Mouse (Mus musculus) right cerebral cortex, postnatal 10 days (tissue): Measurements from ENCODE around the gene Bricd5.

ENCODE experiments used
- DNase-seq, 2 experiments: peaks; one replicate each; pipeline ENCODE4 v3.0.0; 2021; ENCODE audit warnings: low spot score in 2 of 2

Gene Bricd5

GRCm38 (mm10) chr17:24485090-24485860, 11.6 kb downstream of the Bricd5 start:
- peak; percentile 86 to 89 for DNase-seq

GRCm38 (mm10) chr17:24488186-24488661, 14.5 kb downstream of the Bricd5 start, which contains the start of gene Caskin1:
Gene Caskin1, plus strand, starts transcription at chr17:24488601.
- peak; percentile 70 to 78 for DNase-seq

DNA sequence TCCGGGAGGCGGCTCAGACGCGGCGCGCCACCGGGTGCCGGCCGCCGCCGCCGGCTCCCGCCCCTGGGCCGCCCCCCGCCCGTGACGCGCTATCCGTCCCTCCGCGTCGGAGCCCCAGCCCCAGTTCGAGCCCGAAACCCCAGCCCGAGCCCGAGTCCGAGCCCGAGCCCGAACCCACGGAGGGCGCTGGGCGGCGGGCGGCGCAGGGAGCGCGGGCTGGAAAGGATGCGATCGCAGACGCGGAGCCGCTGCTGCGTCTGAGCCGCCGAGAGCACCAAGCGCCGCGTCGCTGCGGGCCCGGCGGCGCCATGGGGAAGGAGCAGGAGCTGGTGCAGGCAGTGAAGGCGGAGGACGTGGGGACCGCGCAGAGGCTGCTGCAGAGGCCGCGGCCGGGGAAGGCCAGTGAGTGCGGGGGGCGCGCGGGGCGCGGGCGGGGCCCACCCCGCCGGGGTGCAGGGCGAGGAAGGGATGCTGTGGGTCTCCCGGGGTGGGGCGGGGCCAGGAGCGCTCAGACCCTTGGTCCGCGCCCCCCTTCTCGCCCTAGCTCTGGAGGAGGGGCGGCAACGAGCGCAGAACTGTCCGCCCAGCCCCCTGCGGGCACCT, 15.1 kb downstream of the Bricd5 start:
- peak; percentile 62 to 67 for DNase-seq

DNA sequence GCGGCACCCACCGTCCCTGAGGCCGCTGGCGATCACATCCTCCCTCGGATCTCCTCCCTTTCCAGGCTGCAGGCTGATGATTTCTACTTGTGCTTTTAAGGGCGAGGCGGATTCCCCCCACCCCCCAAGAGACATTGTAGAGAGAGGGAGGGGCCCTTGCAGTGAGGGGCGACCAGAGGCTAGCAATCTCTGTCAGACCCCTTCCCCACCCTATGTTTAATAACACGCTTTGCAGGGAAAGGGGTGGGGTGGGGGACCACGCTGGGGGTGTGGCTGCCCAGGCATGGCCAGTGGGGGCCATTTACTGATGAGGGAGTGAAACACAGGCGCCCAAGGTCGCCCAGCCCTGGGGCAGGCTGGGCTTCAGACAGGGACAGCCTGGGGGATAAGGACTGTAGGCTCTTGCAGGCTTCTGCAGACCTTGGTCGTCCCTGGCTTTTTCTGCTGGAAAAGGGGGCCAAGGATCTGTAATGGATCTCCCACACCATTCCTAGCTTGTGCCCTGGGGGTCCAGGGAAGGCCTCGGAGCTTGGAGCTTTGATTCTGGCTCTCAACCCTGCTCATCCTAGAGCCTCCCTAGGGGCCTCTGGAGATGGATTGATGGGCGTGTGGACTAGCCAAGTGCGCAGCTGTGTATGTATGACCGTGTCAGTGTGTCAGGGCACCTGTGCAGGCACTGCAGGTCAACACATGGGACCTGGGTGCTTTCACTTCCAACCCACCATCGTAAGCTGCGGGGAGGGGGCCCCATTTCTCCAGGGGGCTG, 15.8 kb downstream of the Bricd5 start:
- no peak for DNase-seq

DNA sequence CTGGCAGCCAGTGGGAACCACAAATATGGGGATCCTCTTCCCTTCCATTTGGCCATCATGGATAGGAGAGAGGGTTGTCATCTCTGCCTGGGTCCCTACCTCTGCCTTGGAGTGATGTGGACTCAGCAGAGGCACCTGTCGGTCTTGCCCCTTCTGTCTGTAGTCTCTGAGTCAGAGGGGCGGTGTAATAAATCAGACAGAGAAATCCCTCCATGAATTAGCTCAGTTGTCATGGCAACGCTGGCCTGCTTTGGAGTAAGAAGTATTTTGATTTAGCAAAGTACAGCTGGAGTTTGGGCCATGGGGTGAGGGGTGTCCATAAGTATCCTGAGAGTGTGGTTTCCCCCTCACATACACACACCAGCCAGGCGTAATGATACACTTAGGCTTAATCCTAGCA, 16.7 kb downstream of the Bricd5 start:
- DNase-seq, result peak; percentile 79 to 80

DNA sequence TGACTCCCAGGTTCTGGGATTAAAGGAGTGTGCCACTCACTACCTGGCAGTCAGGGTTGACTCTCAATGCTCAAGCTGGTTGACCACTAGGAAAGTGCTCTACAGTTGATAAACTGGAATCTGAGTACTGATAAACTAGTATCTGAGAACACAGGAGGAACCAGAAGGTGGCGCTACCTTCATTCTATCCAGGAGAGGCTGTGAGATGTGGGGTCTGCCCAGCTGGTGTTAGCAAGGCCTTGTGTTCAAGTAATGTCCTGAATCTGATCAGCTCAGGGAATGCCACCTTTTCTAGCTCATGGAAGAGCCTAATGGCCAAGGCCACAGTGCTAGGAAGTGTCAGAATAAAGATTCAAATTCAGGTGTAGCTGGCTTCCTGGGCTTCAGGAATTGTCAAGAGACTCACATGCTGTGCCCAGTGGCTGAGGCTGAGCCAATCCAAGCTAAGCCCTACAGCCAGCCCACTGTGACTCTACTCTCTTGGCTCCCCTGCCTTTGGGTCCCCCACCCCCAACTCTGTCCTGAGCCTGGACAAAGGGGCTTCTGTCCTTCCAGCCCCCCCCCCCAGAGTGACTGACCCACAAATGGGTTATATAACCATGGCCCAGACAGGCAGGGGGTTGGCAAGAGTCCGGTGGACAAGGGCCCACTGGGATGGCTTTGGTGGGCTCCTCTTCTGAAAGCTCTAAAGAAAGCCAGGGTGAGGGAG, 21.1 kb downstream of the Bricd5 start:
- DNase-seq, result peak; percentile 80

DNA sequence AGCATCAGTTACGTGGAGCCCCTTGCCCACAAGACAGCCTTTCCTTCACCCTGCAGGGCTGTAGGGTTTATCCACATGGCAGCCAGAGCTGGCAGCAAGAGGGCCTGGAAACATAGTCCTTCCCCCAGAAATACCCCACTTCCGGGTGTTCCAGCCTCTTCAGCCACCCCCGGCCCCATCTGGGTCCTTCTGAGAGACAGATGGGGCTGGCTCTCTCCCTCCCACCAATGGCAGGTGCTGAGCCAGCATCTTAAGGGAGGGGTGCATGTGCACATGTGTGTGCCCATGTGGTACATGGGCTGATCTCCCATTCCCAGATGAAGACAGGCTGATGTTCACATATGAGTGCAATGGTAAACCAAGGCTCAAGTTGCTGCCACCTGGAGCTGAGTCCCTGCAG, 21.8 kb downstream of the Bricd5 start:
- DNase-seq, result peak; percentile 66 to 75

DNA sequence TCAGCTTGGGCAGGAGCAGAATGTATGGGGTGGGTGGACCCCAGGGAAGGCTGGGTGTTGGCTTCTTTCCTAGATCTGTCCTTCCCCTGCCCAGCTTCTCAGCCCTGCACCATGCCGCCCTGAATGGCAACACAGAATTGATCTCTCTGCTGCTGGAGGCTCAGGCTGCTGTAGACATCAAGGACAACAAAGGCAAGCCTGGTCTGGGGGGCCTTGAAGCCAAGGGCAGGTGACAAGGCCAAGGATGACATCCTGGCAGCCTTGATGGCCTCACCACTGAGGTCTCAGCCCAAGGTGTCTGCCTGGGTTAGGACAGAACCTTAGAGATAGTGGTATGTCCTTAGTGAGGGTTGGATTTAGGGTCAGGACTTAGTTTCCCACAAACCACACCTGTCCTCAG, 22.3 kb downstream of the Bricd5 start:
- no peak for DNase-seq

DNA sequence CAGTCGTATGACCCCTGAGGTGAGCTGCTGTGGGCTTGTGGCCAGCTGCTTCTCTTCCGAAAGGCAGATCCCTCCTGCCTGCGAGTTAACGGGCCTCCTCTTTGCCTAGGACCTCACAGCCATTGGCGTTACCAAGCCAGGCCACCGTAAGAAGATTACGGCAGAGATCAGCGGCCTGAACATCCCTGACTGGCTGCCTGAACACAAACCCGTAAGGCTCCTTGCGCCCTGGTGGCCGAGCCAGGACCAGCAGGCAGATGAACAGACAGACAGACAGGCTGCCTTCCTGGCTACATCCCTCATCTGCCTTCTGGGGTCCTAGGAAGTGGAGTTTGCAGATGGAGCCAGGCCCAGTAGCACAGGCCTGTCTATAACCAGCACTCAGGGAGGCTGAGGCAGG, 28.5 kb downstream of the Bricd5 start:
- peak in 1 of 2 experiments; percentile 29 for DNase-seq

DNA sequence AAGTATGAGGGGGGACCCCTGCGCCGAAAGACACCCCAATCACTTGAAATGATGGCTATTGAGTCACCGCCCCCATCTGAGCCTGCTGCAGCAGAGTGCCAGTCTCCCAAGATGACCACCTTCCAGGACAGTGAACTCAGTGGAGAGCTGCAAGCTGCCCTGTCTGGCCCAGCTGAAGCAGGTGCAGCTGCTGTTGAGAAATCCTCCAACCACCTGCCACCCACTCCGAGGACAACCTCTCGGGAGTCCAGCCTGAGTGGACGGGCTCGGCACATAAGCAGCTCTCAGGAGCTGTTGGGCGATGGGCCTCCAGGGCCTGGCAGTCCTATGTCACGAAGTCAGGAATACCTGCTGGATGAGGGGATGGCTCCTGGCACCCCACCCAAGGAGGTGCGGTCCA, 30.4 kb downstream of the Bricd5 start:
- no peak for DNase-seq

- peak in 1 of 2 experiments; percentile 31 for DNase-seq
Measured at GRCm38 (mm10) chr17:24505286-24505955, 31.7 kb downstream of the Bricd5 start.

DNA sequence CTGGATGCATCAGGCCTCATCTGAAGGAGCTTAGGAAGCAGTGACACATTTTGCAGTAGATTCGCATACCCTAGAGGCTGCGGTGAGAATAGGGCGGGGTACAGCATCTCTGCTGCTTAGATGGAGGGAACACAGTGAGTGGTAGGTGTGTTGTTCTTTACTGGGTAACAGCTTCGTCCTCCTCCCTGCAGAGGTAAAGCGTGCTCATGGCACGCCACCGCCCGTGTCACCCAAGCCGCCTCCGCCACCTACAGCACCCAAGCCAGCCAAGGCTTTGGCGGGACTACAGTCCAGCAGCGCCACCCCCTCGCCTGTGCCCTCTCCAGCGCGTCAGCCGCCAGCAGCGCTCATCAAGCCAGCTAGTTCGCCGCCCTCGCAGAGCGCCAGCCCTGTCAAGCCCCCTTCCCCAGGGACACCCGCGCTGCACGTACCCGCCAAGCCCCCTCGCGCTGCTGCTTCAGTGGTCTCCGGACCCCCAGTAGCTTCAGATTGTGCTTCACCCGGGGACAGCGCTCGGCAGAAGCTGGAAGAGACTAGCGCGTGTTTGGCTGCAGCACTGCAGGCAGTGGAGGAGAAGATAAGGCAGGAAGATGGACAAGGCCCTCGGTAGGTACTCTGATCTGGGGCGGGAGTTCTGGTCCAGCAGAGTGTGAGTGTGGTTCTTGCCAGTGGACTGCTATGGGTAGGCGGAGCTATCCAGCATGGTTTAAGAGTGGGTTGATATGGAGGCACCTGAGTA, 32.8 kb downstream of the Bricd5 start:
- peak; percentile 66 to 69 for DNase-seq

DNA sequence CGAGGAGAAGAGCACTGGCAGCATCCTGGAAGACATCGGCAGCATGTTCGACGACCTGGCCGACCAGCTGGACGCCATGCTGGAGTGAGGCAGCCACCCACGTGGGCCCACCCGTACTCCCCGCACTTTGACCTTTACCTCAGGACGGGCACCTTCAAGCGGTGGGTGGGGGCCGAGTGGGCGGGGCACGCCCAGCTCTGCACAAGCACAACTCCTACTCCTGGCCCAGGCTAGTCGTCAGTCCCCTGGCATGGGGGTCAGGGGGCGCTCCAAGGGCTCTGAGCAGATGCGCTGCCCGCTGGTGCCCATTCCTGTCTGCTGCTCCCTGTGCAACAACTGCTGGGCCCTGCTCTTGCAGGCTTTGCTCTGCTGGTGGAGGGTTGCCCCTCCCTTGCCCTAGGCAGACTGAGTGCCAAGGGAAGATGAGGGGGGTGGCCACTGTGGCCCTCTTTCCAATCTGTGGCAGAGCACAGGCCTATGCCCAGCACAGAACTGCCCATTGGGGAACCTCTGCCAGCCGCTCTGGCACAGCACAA, 33.5 kb downstream of the Bricd5 start:
- DNase-seq, result peak; percentile 70 to 72

DNA sequence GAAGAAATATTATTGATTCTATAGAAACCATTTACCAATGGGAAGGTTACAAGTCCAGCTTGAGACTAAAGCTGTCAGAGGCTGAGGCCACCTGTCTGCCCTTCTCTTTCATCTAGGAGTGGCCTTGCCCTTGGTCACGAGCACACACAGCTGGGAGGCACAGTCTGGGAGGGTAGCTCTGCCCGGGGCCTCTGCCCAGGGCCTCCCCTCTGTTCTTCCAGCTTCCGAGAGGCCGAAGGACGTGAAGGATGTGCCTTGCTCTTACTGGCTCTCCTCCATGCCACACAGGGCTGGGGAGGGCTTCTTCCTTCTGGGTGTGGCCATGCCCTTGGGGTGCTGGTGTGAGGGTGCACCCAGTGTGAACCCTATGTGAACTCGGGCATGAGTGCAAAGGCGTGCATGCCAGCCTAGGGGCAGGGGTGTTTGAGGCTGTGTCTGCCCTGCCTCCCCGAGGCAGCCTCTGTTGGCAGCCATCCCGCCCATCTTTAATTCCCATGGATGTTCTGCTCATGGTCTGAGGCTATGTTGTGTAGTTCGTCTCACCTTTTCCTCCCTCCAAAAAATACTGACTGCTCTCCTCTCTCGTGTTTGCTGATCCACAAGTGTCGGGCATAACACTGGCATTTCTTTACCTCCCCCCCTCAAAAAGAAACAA, 34.2 kb downstream of the Bricd5 start:
- peak in 1 of 2 experiments; percentile 45 for DNase-seq

DNA sequence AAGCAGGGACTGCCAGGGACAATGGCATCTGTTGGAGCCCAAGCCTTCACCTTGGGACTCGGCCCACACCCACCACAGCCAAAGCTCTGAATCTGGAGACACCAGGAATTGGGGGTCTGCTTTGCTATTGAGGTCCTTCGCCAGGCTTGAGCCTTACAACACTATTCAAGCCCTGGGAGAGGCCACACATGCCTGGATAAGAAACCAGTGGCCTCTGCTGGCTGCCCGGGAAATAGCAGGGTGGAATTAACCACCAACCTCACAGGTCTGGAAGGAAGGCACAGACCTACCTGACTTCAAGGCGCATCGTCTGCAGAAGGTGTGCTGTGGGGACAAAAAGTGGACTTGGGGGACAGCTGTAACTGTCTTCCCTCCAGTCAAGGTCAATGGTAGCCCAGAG, 39.9 kb downstream of the Bricd5 start:
- DNase-seq, result peak; percentile 77 to 84

GRCm38 (mm10) chr17:24514270-24515257, 40.9 kb downstream of the Bricd5 start:
- no peak for DNase-seq

GRCm38 (mm10) chr17:24520450-24520849, 46.8 kb downstream of the Bricd5 start:
- no peak for DNase-seq

DNA sequence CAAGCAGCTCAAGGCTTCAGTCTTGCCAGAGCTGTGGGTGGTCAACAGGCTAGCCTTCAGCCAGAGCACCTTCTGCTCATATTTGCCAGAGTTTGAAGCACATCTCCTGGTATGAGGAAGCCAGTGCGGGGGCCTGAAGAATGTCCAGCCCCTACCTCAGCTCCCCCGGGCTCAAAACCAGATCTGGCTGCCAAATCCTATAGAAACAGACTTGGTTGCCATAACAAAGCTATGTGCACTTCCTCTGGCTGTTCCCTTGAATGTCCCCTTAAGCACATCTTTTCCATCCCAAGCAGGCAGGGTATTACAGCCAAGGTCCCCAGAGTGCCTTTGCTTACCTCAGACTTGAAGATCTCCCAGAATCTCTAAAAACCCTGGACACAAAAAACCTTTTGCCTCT, 51.0 kb downstream of the Bricd5 start:
- peak in 1 of 2 experiments; percentile 19 for DNase-seq
